Mouse (Mus musculus) forebrain, postnatal 0 days (tissue): ENCODE measurements around the gene Olfr16. TPM values are rescaled to one million over a fixed set of nuclear protein-coding genes. Genes with fewer than 3 reads are reported as not detected.

Experiments used
- ATAC-seq: fragments of 200-750 bp; cut with Nextera tagmentation; 2 replicates; pipeline ENCODE4 v1.8.0; 2017; ENCODE audit warnings: mild to moderate bottlenecking, moderate library complexity
- DNase-seq: peaks from one replicate; pipeline ENCODE4 v3.0.0-alpha.2; 2015
- H3K27ac ChIP-seq: fragments of 300-500 bp; sonication (generic); 2 replicates; pipeline ENCODE4 v1.5.1; 2014; ENCODE audit warnings: low read depth, mild to moderate bottlenecking, antibody characterized with exemption, low read length, moderate library complexity, mixed read lengths
- H3K27me3 ChIP-seq: fragments of 300-500 bp; sonication (generic); 2 replicates; pipeline ENCODE4 v1.6.1; 2014; ENCODE audit warnings: mild to moderate bottlenecking, low read length, mixed read lengths; ENCODE audit not compliant: insufficient read depth
- H3K36me3 ChIP-seq: fragments of 300-500 bp; sonication (generic); 2 replicates; pipeline ENCODE4 v1.6.1; 2014; ENCODE audit warnings: mild to moderate bottlenecking, moderate library complexity; ENCODE audit not compliant: insufficient read depth
- H3K4me1 ChIP-seq: fragments of 300-500 bp; sonication (generic); 2 replicates; pipeline ENCODE4 v1.6.1; 2014; ENCODE audit warnings: antibody characterized with exemption; ENCODE audit not compliant: insufficient read depth
- H3K4me2 ChIP-seq: fragments of 300-500 bp; sonication (generic); 2 replicates; pipeline ENCODE4 v1.6.1; 2014; ENCODE audit warnings: low read depth, mild to moderate bottlenecking, moderate library complexity
- H3K4me3 ChIP-seq: fragments of 300-500 bp; sonication (generic); 2 replicates; pipeline ENCODE4 v1.5.1; 2014; ENCODE audit warnings: low read depth, low read length, mixed read lengths
- H3K9ac ChIP-seq: fragments of 300-500 bp; sonication (generic); 2 replicates; pipeline ENCODE4 v1.6.1; 2014; ENCODE audit warnings: mild to moderate bottlenecking
- H3K9me3 ChIP-seq: fragments of 300-500 bp; sonication (generic); 2 replicates; pipeline ENCODE4 v1.6.1; 2016; ENCODE audit warnings: low read length
- CTCF ChIP-seq: sonication (generic); IDR thresholded peaks from 2 replicates; pipeline ENCODE4 v1.5.1; 2016; ENCODE audit warnings: antibody characterized with exemption, control low read depth, low read depth
- WGBS: fragments of 180-500 bp; shearing (Covaris S2); extraction: QIAGEN DNeasy Blood & Tissue Kit; methylation state at CpG from one replicate; pipeline ENCODE4 v1.1.7; 2014; 5-methylcytosine and 5-hydroxymethylcytosine counted together
- polyA plus RNA-seq: library from polyadenylated mRNA; unstranded; fragments of >200 nt; fragmentation: Nextera tagmentation; extraction: Ambion mirVana; gene quantifications from 2 replicates; pipeline ENCODE4 v1.2.1, GENCODE M21; 2015
- total RNA-seq: library from RNA; depleted of rRNA; stranded (reverse); fragments of >200 nt; gene quantifications from 2 replicates; pipeline ENCODE4 v1.2.3, GENCODE M21; 2014; rRNA removed

Olfr16 gene
- total and polyA plus RNA-seq, 2 experiments from 2014 or later = not detected

- no peak overlapping the region for H3K9ac ChIP-seq
- H3K9me3 ChIP-seq = no peaks in the 10 kb centered on the region
- DNase-seq = no peak
- no peak overlapping the region for H3K27ac ChIP-seq
- H3K4me2 ChIP-seq = no peak overlapping the region
- no peaks in the 10 kb centered on the region for H3K36me3 ChIP-seq
- no peak for TF ChIP-seq CTCF
- ATAC-seq = no peak
- WGBS = 62% methylated on average over 1 of the region's 1 CpGs
- no peaks in the 10 kb centered on the region for H3K27me3 ChIP-seq
- H3K4me1 ChIP-seq = no peaks in the 10 kb centered on the region
- H3K4me3 ChIP-seq = no peak overlapping the region
These were observed 10.2 kb downstream of the Olfr16 start for GRCm38 (mm10) chr1:172960452-172960851.

- WGBS = 81% methylated on average over 12 of the region's 12 CpGs
- TF ChIP-seq CTCF = no peak
- ATAC-seq = no peak
These were observed 39.8 kb downstream of the Olfr16 start for GRCm38 (mm10) chr1:172989794-172990634.

GRCm38 (mm10) chr1:172990635-172991009 lies 40.4 kb downstream of the Olfr16 start:
- no peaks in the 10 kb centered on the region for H3K36me3 ChIP-seq
- H3K4me3 ChIP-seq = no peak overlapping the region
- no peaks in the 10 kb centered on the region for H3K9me3 ChIP-seq
- no peak overlapping the region for H3K4me2 ChIP-seq
- no peaks in the 10 kb centered on the region for H3K4me1 ChIP-seq
- H3K27ac ChIP-seq = no peak overlapping the region
- no peak overlapping the region for H3K9ac ChIP-seq
- no peaks in the 10 kb centered on the region for H3K27me3 ChIP-seq
- DNase-seq (no peak), ATAC-seq (no peak)
- 88% methylated on average over 3 of the region's 3 CpGs for WGBS
- TF ChIP-seq CTCF = no peak

More at GRCm38 (mm10) chr1:172989794-172990634, 39.8 kb downstream of the Olfr16 start:
- no peaks in the 10 kb centered on the region for H3K27me3 ChIP-seq
- no peaks in the 10 kb centered on the region for H3K4me1 ChIP-seq
- no peaks in the 10 kb centered on the region for H3K9me3 ChIP-seq
- no peak for DNase-seq
- no peak overlapping the region for H3K4me2 ChIP-seq
- no peak overlapping the region for H3K4me3 ChIP-seq
- H3K27ac ChIP-seq = no peak overlapping the region
- H3K9ac ChIP-seq = no peak overlapping the region
- H3K36me3 ChIP-seq = no peaks in the 10 kb centered on the region

Other genes starting within 250 kb of the Olfr16 start
- not detected in 2 replicates for gene Apcs, start 55.4 kb upstream of the Olfr16 start, total RNA-seq
- not detected in 2 replicates for gene Apcs, start 55.4 kb upstream of the Olfr16 start, polyA plus RNA-seq
- gene Olfr1408, start 187.0 kb downstream of the Olfr16 start, total RNA-seq = not detected in 2 replicates
- not detected in 2 replicates for gene Olfr1408, start 187.0 kb downstream of the Olfr16 start, polyA plus RNA-seq
- gene Olfr1406, start 240.2 kb downstream of the Olfr16 start, total RNA-seq = not detected in 2 replicates
- not detected in 2 replicates for gene Olfr1406, start 240.2 kb downstream of the Olfr16 start, polyA plus RNA-seq
- gene Olfr218, start 247.4 kb downstream of the Olfr16 start, total RNA-seq = not detected in 2 replicates
- not detected in 2 replicates for gene Olfr218, start 247.4 kb downstream of the Olfr16 start, polyA plus RNA-seq